Mouse (Mus musculus): Measurements from ENCODE around the gene Ror1. TPM values are rescaled to one million over a fixed set of nuclear protein-coding genes. Genes with fewer than 3 reads are reported as not detected.

Gene Ror1
- total RNA-seq, 4 experiments from 2014 or later: 4.5 to 5.9 (median 5.4) TPM

DNA sequence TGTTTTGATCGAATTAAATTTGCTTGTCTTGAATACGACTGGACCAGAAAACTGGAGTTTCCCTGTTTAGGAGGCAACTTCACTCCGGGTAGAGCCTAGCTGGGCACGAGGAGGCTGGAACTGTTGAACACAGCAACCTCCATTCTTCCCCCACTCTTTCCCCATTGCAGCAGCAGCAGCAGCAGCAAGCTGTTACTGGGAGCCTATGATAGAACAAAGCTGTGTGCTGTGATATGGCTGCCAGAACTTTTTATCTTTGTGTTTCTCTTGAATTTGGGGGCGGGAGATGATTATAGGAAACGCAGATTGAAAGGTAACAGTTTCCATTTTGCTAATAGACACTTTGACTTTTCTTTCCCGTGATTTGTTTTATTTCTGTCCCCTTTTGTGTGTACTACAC, 70.2 kb downstream of the Ror1 start:
- DNase-seq: no peak

DNA sequence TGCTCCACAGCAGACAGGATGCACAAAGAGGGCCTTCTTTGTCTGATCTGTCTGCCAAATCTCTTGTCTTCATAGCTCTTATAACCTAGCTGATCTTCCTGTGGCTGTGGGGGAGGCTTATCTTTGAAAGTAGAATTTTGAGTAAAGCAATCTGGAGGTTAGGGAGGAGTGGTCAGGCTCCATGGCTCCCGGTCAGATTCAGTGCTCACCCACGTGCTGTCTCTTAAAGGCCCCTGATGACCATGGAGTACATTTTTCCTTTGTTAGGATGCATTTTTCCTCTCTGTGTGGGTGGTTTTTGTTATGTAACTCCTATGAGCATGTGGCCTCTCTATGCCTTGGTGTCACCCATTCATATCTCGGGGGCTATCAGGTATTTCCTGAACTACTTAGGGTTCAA, 71.3 kb downstream of the Ror1 start:
- no peak for DNase-seq

GRCm38 (mm10) chr4:100169683-100170082, 74.1 kb downstream of the Ror1 start:
- DNase-seq: no peak

DNA sequence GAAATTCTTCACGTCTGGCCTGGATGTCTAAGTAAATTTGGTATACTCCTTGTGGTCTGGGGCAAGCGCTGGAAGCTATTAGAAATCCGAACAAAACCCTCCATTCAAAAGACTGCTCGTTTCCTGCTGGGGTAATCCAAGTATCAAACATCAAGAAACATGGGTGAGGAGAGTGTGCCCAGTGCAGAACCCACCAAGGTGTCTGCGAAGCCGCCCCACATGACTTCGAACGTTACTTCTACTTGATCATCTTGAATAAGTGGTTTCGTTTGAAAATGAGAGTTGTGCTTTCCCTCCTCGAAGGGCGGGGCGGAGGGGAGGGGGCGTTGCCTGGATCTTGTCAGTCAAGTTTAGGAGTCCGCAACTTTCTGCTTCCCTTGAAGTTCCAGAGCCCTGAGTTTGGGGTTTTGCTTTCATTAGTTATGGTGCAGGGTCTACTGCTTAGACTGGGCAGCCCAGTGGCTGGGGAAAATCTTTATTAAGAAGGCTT, 74.6 kb downstream of the Ror1 start:
- no peak for DNase-seq

DNA sequence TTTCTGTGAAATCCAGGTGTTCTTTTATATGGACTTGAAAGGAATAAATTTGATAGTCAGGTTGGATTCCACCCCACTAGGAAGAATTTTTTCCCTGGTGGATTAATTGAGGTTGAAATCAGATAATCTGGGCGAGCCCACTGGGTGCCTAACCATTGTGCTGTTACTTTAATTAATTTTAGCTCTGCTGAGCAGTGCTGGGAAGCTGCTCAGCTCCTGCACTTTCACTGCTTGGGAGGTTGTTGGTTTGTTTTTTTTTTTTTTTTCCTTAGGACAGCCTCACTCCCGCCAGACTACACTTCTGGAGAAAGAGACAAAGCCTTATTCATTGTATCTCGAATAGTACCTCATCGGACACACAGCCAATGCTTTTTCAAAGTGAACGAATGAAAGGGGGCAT, 75.2 kb downstream of the Ror1 start:
- no peak for DNase-seq

- peak; percentile 45 for DNase-seq
These were observed 75.9 kb downstream of the Ror1 start for GRCm38 (mm10) chr4:100171483-100171898.

DNA sequence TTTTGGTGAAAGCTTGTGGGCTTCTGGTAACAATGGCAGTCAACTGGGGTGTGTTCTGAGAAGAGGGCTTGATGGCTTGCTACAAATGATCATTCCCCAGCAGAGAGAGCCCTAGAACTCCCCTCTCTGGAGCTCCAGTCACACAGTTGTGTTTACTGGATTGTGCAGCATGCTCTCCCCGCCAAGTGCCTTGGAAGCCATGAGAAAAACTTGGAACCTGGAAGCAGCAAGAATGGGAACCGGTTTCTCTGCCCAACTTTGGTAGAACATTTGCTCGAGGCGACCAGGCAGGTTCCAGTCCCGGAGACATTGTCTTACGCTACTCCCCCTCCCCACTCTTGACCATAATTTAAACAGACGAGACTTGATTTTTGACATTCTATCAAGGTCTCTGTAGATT, 80.0 kb downstream of the Ror1 start:
- no peak for DNase-seq

GRCm38 (mm10) chr4:100178316-100178715, 82.7 kb downstream of the Ror1 start:
- no peak for DNase-seq

GRCm38 (mm10) chr4:100181676-100182075, 86.1 kb downstream of the Ror1 start:
- DNase-seq: peak; percentile 75

GRCm38 (mm10) chr4:100186781-100187180, 91.2 kb downstream of the Ror1 start:
- no peak for DNase-seq

DNA sequence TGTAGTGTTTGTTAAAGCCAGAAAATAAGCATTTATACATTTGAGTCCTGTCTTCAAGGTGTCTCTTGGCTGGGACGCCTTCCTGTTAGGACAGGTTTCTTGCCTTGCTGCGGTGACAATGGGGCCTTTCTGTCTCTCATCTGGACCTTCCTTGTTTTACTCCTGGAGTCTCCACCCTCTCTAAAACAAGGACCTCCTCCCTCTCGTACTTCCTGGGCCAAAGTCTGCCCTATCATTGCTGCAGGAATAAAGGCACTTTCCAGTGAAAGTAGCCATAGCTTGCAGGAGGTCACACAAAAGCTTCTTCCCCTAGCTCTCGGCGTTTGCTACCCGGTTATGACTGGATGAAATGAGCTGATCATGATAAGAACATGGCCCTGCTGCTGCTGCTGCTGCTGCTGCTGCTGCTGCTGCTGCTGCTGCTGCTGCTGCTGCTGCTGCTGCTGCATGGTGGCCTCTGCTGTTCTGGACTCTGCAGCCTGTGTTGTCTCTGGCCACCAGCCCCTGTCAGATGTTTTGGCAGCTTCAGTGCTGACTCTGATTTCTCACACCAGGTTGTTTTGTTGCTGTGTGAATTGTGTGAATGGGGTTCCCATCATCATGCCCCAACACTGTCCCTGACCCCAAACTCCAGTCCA, 92.1 kb downstream of the Ror1 start:
- no peak for DNase-seq

GRCm38 (mm10) chr4:100188201-100188699, 92.7 kb downstream of the Ror1 start:
- no peak for DNase-seq

DNA sequence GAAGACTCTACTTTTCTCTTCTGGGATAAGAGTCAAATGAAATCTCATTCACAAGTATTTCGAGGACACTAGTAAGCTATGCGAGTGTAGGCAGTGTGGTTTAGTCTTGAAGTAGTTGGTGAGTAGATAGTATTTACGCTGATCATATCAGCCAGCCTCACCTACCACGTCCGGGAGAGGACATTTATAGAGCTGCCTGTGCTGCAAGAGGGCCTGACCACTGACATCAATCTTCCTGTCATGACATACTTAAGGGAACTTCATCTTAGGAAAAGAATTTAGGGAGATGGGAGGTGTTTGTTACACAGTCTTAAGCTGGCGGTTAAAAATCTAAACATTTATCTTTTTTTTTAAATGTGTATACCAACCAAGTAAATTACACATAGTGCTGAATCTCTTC, 95.9 kb downstream of the Ror1 start:
- DNase-seq: no peak

DNA sequence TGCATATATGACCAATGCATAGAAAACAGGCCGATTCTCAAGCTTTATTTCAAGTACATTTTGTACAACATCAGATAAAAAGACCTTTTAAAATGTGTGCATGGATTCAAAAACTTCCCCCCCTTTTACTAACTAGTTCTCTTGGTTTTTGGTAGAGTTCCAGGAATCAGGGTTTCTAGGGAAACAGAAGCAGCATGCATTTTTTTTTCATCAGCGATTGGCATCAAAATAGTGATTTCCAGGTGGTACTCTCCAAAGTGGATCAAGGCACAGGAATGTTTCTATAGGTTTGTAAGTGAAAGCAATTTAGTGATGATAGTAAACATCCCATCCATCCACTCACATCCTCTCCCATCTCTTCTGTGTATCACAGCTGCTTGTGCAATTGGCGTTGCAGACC, 98.5 kb downstream of the Ror1 start:
- no peak for DNase-seq

- no peak for DNase-seq
These were observed 100.7 kb downstream of the Ror1 start for GRCm38 (mm10) chr4:100196255-100196793.

DNA sequence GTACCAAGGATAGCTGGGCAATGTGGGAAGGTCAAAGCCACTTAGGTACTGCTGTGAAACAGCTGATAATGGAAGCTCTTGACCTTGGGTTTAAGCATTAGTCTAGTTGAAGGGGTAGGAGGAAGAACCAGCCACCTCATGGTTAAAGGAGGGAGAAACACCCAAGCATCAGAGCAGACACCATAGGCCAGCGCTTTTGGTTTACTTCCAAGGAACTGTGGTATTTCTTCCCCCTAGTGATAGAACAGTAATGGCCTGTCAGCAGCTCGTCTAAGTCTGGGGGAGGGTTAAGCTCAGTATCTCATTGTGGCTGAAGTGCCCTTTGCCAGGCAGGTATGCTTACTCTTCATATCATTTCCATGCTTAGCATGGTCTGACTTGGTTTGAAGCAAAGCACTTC, 102.7 kb downstream of the Ror1 start:
- no peak for DNase-seq

DNA sequence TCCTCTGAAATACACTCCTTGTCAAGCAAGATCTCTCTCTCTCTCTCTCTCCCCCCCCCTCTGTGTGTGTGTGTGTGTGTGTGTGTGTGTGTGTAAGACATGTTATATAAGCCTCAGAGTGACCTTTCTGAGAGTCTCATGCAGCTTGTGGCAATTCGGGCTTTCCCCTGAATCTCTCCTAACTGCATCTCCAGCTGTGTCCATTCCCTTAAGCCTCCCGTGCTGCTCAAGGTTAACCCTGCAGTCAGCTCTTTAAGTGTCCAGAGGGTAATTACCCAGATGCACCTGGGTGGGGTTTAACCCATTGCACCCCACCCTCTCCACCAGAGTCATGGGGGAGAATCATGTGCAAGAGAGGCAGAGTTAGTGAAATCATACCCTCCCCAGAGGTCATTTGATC, 105.7 kb downstream of the Ror1 start:
- DNase-seq: no peak

- no peak for DNase-seq
These were observed 107.5 kb downstream of the Ror1 start for GRCm38 (mm10) chr4:100203066-100203465.

DNA sequence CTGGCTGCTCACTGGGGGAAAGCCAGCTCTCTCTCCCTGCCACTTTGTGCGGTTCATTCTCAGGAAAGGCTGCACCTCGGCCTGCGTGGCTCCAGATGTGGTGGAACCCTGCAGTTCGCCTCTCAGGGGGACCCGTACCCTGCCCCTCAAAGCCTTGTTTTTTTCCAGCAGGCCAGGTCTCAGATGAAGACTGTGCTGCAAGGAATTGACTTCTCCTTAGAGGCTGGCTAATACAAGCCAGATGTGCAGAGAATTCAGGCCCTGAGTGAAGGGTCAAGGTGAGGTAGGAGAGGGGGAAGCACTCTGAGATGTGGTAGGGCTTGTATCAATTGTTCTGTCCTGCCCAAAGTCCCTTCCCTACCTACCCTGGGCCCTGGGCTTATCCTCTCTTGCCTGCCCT, 108.1 kb downstream of the Ror1 start:
- no peak for DNase-seq

DNA sequence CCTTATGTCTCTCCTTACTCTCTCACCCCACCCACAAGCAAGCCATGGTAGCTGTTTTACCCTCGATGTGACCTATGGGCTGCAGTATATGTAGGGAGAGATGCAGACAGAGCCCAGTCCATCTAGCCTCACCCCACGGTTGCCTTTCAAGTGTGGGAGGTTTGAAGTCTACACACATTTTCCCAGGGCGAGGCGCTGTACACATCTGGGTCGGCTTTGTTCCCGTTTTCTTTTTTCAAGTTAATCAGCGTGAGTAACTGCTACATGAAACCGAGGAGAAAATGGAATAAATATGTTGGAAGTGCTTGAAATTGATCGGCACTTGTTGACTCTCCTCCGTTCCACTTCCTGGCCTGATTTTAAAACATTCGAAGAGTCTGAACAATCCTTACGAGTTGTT, 108.8 kb downstream of the Ror1 start:
- no peak for DNase-seq

GRCm38 (mm10) chr4:100208081-100208480, 112.5 kb downstream of the Ror1 start:
- no peak for DNase-seq

- no peak for DNase-seq
These were observed 113.5 kb downstream of the Ror1 start for GRCm38 (mm10) chr4:100209106-100209505.

DNA sequence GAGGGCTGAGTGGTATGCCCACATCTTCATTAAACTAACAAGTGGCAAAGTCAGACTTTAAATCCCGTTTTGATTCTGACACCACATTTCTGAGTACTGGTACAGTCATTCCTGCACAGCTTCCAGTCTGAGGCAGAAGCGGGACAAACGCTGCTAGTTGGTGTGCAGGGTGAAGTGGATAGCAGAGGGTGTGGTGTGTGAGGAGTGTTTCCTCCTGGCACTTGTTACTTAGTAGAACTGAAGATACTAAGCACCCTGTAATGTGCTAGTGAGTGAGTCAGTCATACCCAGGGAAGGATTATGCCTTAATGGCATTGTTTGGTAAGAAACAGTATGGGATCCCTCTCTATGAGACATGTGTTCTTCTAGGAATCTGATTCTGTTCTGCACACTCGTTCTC, 115.7 kb downstream of the Ror1 start:
- no peak for DNase-seq
